Mouse (Mus musculus): ENCODE measurements around the gene Serinc2. TPM values are rescaled to one million over a fixed set of nuclear protein-coding genes. Genes with fewer than 3 reads are reported as not detected.

Gene Serinc2
- polyA plus RNA-seq, 3 experiments from 2014 or later, result 0.39 to 0.75 TPM; not detected in 1

DNA sequence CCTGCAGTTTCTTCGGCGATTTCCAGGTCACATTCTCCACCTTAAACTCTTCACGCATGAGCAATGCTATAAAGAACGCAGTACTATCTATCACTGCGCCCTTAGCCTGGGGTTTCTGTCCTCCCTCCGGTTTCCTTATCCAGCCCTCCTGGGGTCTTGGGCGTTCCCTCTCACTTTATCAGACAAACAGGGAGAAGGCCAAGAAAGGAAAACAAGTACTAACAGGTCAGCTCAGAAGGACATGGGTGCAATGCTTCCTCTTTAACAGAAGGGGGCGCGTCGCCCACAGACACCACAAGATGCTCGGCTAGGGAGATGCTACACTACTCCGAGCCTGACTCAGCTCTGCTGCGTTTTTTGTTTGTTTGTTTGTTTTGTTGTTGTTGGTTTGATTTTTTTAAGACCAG lies 18.1 kb upstream of the Serinc2 start:
- ATAC-seq, result no peak

- ATAC-seq, result no peak
Observed at GRCm38 (mm10) chr4:130296243-130296965, 17.4 kb upstream of the Serinc2 start.

DNA sequence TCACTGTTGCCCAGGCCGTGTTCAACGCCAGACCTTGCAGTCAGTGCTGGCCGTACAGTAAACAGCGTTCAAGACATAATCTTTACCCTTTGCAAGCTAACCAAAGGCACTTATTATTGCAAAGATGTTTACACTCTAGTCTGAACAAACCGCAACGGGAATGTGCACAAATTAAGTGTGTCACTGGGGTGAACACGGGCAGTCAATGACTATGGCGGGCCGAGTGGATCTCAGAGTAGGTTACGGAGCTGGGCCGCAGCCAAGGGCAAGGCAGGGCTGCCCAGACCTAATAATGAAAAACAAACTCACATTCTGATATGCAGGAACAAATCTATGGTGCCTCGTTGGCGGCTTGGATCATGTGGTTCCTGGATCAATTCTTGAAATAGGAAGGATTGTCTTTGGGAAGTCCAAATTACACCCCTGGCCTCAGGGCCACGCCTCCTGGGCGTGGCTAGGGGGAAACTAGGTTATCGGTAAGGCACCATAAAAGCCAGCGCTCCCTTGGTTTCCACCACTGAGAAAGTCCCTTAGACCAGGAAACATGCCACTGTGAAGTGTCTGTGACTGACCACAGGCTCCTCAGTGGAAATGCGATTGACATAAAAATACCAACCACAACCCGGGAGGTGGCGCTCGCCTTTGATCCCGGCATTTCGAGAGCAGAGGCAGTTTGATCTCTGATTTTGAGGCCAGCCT lies 16.2 kb upstream of the Serinc2 start:
- no peak for ATAC-seq

DNA sequence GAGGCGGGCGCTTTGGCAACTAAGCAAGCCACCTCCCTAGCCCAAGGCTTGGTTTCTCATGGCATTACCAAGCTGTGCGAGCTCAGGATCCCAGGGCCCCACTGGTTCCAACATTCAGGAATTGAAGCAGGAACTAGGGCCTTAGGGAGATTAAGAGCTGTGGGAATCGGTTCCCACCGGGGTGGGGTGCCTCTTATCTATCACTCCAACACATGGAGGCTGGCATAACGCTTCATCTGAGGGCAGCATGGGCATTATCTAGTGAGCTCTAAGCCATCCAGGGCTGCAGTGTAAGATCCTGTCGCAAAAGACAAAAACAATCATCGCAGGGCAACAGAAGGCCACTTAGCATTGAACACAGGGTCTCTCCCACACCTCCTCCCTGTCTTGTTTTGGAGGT lies 15.5 kb upstream of the Serinc2 start:
- ATAC-seq, result no peak

DNA sequence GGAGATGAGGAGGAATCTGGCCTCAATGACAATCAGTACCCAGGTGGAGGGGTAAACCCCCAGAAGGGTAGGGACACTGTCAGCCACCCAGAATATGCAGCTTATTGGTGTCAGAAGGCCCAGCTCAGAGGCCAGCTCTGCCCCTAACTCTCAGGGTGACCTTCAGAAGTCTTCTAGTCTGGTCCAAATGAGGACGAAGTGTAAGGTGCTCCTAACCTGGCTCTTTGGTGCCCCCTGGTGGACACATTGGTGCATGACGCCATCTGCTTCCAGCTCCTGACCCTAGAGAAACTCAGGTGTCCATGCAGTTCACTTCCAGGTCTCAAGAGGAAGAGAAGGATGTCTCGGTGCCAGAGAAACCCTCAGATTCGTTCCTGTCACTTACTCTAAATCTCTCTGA lies 13.3 kb upstream of the Serinc2 start:
- ATAC-seq, result no peak

DNA sequence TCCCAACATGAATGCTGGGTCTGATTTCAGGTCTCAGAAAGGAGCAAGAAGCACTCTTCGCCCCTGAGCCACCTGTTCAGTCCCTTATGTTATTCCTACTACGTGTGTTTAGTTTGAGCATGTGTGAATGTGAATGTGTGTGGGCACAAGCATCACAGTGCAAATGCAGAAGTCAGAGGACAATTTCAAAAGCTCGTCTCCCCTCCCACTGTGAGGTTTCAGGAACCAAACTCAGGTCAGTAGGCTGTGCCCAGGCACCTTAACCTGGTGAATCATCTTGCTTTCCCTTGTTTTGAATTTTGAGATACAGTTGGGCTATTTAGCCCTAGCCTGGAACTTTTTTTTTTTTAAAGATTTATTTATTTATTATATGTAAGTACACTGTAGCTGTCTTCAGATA lies 10.8 kb upstream of the Serinc2 start:
- no peak for ATAC-seq

DNA sequence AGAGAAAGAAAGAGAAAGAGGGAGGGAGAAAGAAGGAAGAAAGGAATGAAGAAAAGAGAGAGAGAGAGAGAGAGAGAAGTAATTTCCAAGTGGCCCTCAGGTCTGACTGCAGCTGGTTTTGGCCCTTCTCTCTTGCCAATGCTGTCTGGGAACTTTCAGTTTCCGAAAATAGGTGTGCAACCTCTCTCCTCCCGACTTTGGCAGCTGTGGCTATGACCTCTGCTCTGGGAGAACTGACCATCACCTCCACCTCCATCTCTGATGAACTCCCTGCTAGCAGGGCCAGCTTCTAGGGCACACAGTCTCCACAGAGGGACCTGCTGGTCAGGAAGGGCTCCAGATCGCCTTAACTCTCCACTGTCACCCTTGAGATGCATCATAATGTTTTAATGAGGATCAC lies 7.5 kb upstream of the Serinc2 start:
- ATAC-seq, result no peak

- no peak for ATAC-seq
Observed at GRCm38 (mm10) chr4:130283826-130284225, 4.8 kb upstream of the Serinc2 start.

- no peak for ATAC-seq
Observed at GRCm38 (mm10) chr4:130282856-130283255, 3.9 kb upstream of the Serinc2 start.

GRCm38 (mm10) chr4:130276573-130277176 lies 2.3 kb downstream of the Serinc2 start:
- ATAC-seq, result no peak

DNA sequence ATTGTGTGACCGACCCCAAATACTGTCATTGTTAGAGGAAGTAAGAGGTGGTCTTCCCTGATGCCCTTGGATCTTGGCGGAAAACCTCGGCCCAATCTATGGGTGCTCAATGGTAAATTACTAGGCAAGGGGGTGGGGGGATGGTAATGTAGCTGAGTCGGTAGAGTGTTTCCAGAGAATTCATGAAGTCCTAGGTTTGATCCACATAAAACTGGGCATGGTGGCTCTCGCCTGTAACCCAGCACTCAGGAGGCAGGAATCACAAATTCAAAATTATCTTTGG lies 3.2 kb downstream of the Serinc2 start:
- ATAC-seq, result no peak

DNA sequence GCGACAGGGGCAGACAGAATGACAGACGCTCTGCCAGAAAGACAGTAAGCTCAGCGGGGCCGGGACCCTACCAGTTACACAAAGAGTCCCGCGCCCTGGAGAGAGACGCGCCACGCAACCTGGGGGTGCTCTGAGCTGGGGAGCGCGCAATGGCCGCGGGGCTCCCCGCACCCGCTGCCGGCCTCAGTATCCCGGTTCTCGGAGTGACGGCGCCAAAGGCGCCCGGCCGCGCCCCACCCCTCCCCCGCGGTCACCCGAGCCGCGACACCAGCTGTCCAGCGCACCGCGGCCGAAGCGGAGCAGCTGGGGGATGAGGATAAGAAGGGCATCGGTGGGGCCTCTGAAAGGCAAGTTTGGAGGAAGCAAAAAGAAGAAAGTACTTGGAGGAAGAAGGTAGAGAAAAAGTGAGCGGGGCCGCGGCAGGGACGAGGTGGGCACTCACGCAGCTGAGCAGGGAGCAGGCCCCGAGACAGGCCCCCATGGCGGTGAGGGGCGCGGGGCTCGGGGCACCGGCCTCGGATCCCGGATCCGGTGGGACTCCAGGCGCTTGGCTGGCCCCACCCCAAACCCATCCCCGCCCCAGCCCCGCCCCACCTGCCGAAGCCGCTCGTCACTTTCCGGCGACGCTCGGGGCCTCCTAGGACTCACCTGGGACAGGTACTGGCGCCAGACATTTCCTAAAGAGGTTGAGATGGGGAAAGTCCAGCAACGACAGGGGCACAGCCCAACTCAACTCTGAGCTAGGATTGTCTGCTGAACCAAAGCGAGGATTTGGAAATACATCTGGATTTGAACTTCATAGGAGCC lies 3.8 kb downstream of the Serinc2 start:
- no peak for ATAC-seq

- ATAC-seq, result no peak
Observed at GRCm38 (mm10) chr4:130274346-130275015, 4.5 kb downstream of the Serinc2 start.

- ATAC-seq, result no peak
Observed at GRCm38 (mm10) chr4:130273698-130274345, 5.2 kb downstream of the Serinc2 start.

DNA sequence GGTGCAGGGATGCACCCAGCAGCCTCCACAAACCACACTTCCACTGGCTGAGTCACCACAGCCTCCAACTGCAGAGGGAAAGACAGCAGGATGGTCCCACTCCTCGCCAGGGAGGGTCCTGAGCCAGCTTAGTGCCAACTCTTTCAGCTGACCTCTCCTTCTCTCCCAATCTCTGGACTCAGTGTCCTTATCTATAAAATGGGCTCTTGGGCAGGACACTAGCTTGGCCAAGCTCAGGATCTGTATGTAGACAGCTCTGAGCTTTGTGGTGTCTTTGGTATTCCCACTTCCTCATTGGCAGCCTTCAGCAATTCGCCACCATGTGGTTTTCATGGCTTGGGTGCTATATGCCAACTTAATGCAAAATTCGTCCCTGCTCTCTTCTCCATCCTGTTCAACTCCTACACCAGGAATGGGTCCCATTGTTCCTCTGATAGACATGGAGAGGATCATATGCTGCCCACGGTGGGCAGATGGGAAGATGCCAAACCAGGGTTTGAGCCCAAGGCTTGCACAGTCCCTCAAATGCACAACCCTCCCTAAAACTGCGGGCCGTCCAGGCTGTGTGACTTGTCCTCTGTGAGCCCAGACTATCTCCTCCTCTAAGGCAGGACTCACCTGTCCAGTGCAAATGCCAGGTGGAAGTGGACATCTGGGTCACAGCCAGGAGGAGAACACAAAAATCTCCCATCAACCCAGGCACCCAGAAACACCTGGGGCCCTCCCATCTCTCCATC lies 8.2 kb downstream of the Serinc2 start:
- ATAC-seq, result no peak

DNA sequence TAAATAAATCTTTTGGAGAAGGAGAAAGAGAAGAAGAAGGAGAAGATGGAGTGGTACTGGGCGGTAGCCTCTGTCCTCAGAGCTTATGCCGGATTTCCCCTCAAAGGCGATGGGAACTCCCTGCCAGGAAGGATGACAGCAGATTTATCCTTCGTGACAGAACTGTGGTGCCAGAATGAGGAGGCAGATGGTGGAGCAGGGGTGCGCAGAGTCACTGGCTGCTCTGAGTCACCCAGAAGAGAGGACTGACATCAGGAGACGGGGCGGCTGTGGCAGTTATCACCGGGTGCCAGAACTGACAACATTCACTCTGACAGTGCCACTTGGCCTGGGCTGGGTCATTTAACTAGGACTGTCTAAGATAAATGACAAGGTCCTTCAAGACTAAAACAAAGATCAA lies 8.9 kb downstream of the Serinc2 start:
- no peak for ATAC-seq

- ATAC-seq, result no peak
Observed at GRCm38 (mm10) chr4:130268736-130269135, 10.3 kb downstream of the Serinc2 start.

GRCm38 (mm10) chr4:130267069-130267468 lies 11.9 kb downstream of the Serinc2 start:
- ATAC-seq, result no peak

DNA sequence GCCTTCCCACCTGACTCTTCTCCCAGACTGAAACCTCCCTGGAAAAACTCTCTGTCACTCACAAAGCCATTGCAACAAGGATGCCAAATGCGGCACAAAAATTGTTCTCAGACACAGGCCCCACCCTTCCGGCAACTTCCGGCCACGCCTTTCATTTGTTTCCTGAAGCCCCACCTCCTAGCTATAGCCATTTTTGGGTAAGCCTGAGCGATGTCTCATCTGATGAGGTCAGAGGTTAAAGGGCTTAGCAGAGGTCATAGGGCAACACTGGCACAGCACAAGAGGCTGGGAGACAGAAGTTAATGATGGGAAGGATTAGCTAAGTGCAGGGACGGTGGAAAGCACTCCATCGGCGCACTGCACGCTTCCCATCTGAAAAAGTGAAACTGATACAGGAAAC lies 12.4 kb downstream of the Serinc2 start:
- no peak for ATAC-seq

DNA sequence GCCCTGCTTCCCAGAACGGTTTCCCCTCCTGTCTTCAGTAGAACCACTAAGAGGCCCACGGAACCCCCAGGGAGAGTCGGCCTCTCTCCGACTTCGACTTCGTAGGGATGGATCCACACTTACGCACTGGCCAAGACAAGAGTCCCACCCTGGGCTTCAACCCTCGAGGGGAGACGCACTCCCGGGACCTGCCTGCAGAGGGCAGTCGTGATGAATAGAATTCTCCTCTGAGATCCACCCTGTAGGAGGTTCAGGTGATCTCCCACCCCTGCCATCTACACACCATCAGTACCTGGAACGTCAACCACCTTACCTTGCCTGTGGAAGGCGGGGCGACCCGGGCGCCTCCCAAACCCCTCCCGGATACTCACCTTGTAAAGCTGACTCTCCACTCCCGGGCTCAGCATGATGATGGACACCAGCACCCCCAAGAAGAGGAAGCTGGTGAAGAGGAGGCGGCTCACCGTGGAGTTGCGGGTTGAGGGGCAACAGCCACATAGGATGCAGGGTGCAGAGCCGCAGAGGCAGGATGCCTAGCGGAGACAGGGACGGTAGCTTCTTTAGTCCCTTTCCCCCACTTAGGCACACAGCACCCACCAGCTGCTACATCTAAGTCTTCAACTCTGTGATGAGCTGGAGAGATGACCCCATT lies 14.2 kb downstream of the Serinc2 start:
- no peak for ATAC-seq

DNA sequence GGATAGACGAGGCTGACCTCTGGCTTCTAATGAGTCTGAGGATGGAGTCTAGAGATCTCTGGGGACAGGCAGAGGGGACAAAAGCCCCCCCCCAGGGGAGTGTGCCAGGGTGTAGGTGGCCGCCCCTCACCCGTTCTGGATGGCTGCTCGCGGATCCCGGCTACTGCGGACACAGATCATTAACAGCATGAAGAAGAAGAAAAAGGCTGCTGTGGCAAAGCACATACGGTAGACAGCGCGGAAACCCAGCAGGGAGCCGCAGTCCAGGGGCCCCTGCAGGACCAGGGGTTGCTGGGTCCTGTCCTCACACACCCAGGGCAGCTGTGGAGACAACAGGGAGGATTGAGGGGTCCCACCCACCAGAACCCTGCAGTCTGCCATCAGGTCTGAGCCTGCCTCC lies 14.9 kb downstream of the Serinc2 start:
- ATAC-seq, result no peak
